Mouse (Mus musculus): ENCODE results near the gene Gm20716. TPM values are rescaled to one million over a fixed set of nuclear protein-coding genes. Genes with fewer than 3 reads are reported as not detected.
"Not testable (repeated sequence)": the region's sequence is repeated elsewhere in the genome, so short reads cannot be mapped to it uniquely, and the experiment has no call there.

Gene Gm20716
- polyA plus RNA-seq, 1 experiment, result 39.9 TPM

GRCm38 (mm10) chr2:168158911-168159711, 71.1 kb downstream of the Gm20716 start:
- no peak overlapping the region for H3K4me3 ChIP-seq (replicated peaks; ENCODE audit: insufficient read depth, low read depth, low read length)
- no peak for DNase-seq
- H3K27me3 ChIP-seq (ENCODE audit: control insufficient read depth, insufficient read depth, low read length), result no peaks in the 10 kb centered on the region
- H3K4me1 ChIP-seq (ENCODE audit: control insufficient read depth, insufficient read depth, low read length), result no peaks in the 10 kb centered on the region; the same call in 1 of the 2 replicates
- 13% methylated on average over 25 of the region's 25 CpGs for WGBS
- TF ChIP-seq CTCF (IDR thresholded peaks at IDR 0.05; ENCODE audit: borderline replicate concordance, insufficient read depth, low read depth, low read length), result no peak
- no peak for TF ChIP-seq POLR2A (IDR thresholded peaks at IDR 0.05; ENCODE audit: borderline replicate concordance, insufficient read depth, low read length)
- no peak overlapping the region for H3K27ac ChIP-seq (ENCODE audit: insufficient read depth, low read length)

GRCm38 (mm10) chr2:168157974-168158373, 72.2 kb downstream of the Gm20716 start:
- not testable (repeated sequence) for H3K27me3 ChIP-seq (ENCODE audit: control insufficient read depth, insufficient read depth, low read length); H3K27ac ChIP-seq (ENCODE audit: insufficient read depth, low read length); H3K4me1 ChIP-seq (ENCODE audit: control insufficient read depth, insufficient read depth, low read length); DNase-seq; H3K4me3 ChIP-seq (replicated peaks; ENCODE audit: insufficient read depth, low read depth, low read length)
- 71% methylated on average over 11 of the region's 11 CpGs for WGBS

GRCm38 (mm10) chr2:168156361-168156760, 73.8 kb downstream of the Gm20716 start:
- no peak for TF ChIP-seq CTCF (IDR thresholded peaks at IDR 0.05; ENCODE audit: borderline replicate concordance, insufficient read depth, low read depth, low read length)
- TF ChIP-seq POLR2A (IDR thresholded peaks at IDR 0.05; ENCODE audit: borderline replicate concordance, insufficient read depth, low read length), result no peak
- Histone ChIP-seq H3K4me3 (replicated peaks; ENCODE audit: insufficient read depth, low read depth, low read length) (no peak overlapping the region), H3K27me3 (ENCODE audit: control insufficient read depth, insufficient read depth, low read length) (no peaks in the 10 kb centered on the region), H3K27ac (ENCODE audit: insufficient read depth, low read length) (no peak overlapping the region), H3K4me1 (ENCODE audit: control insufficient read depth, insufficient read depth, low read length) (no peaks in the 10 kb centered on the region; the same call in 1 of the 2 replicates)
- DNase-seq, result no peak
- 65% methylated on average over 14 of the region's 14 CpGs for WGBS

GRCm38 (mm10) chr2:168155666-168156065, 74.5 kb downstream of the Gm20716 start:
- H3K27ac ChIP-seq (ENCODE audit: insufficient read depth, low read length), result no peak overlapping the region
- H3K27me3 ChIP-seq (ENCODE audit: control insufficient read depth, insufficient read depth, low read length), result no peaks in the 10 kb centered on the region
- TF ChIP-seq CTCF (IDR thresholded peaks at IDR 0.05; ENCODE audit: borderline replicate concordance, insufficient read depth, low read depth, low read length), result no peak
- no peak for TF ChIP-seq POLR2A (IDR thresholded peaks at IDR 0.05; ENCODE audit: borderline replicate concordance, insufficient read depth, low read length)
- DNase-seq, result no peak
- WGBS, result 84% methylated on average over 7 of the region's 7 CpGs
- no peak overlapping the region for H3K4me3 ChIP-seq (replicated peaks; ENCODE audit: insufficient read depth, low read depth, low read length)
- no peaks in the 10 kb centered on the region; the same call in 1 of the 2 replicates for H3K4me1 ChIP-seq (ENCODE audit: control insufficient read depth, insufficient read depth, low read length)

- H3K4me3 ChIP-seq (replicated peaks; ENCODE audit: insufficient read depth, low read depth, low read length), result no peak overlapping the region
- 29% methylated on average over 14 of the region's 14 CpGs for WGBS
- DNase-seq, result peak in 1 of 2 experiments; percentile 16
- no peaks in the 10 kb centered on the region for H3K27me3 ChIP-seq (ENCODE audit: control insufficient read depth, insufficient read depth, low read length)
- TF ChIP-seq CTCF (IDR thresholded peaks at IDR 0.05; ENCODE audit: borderline replicate concordance, insufficient read depth, low read depth, low read length), result 0 out of 2 replicates have a peak, but pooled peaks have one; percentile 13
- TF ChIP-seq POLR2A (IDR thresholded peaks at IDR 0.05; ENCODE audit: borderline replicate concordance, insufficient read depth, low read length), result no peak
- H3K4me1 ChIP-seq (ENCODE audit: control insufficient read depth, insufficient read depth, low read length), result no peaks in the 10 kb centered on the region; the same call in 1 of the 2 replicates
- H3K27ac ChIP-seq (ENCODE audit: insufficient read depth, low read length), result no peak overlapping the region
Measured at GRCm38 (mm10) chr2:168154090-168154881, 75.9 kb downstream of the Gm20716 start.

GRCm38 (mm10) chr2:168149241-168149640, 80.9 kb downstream of the Gm20716 start:
- no peak for DNase-seq
- Histone ChIP-seq H3K27me3 (ENCODE audit: control insufficient read depth, insufficient read depth, low read length) (no peaks in the 10 kb centered on the region), H3K27ac (ENCODE audit: insufficient read depth, low read length) (no peak overlapping the region), H3K4me3 (replicated peaks; ENCODE audit: insufficient read depth, low read depth, low read length) (no peak overlapping the region), H3K4me1 (ENCODE audit: control insufficient read depth, insufficient read depth, low read length) (no peaks in the 10 kb centered on the region)
- TF ChIP-seq CTCF (IDR thresholded peaks at IDR 0.05; ENCODE audit: borderline replicate concordance, insufficient read depth, low read depth, low read length), result no peak
- no peak for TF ChIP-seq POLR2A (IDR thresholded peaks at IDR 0.05; ENCODE audit: borderline replicate concordance, insufficient read depth, low read length)
- WGBS, result 94% methylated on average over 8 of the region's 8 CpGs

- Histone ChIP-seq H3K4me1 (ENCODE audit: control insufficient read depth, insufficient read depth, low read length) (no peaks in the 10 kb centered on the region), H3K4me3 (replicated peaks; ENCODE audit: insufficient read depth, low read depth, low read length) (no peak overlapping the region), H3K27ac (ENCODE audit: insufficient read depth, low read length) (no peak overlapping the region), H3K27me3 (ENCODE audit: control insufficient read depth, insufficient read depth, low read length) (no peaks in the 10 kb centered on the region)
- 68% methylated on average over 22 of the region's 22 CpGs for WGBS
- TF ChIP-seq POLR2A (IDR thresholded peaks at IDR 0.05; ENCODE audit: borderline replicate concordance, insufficient read depth, low read length) (no peak), CTCF (IDR thresholded peaks at IDR 0.05; ENCODE audit: borderline replicate concordance, insufficient read depth, low read depth, low read length) (no peak)
- no peak for DNase-seq
Measured at GRCm38 (mm10) chr2:168147722-168148432, 82.3 kb downstream of the Gm20716 start.

Measured in cerebellum, adult 2 months (tissue).